Mouse (Mus musculus) intestine, postnatal 0 days (tissue): ENCODE data around the gene Mb21d2. TPM values are rescaled to one million over a fixed set of nuclear protein-coding genes. Genes with fewer than 3 reads are reported as not detected.

Experiments used
- ATAC-seq: fragments of 200-750 bp; cut with Nextera tagmentation; 2 replicates; pipeline ENCODE4 v1.8.0; 2017; ENCODE audit warnings: mild to moderate bottlenecking, moderate TSS enrichment, moderate library complexity
- H3K27ac ChIP-seq: fragments of 300-500 bp; sonication (generic); 2 replicates; pipeline ENCODE4 v1.5.1; 2014; ENCODE audit warnings: mild to moderate bottlenecking, low read depth, low read length, moderate library complexity
- H3K27me3 ChIP-seq: fragments of 300-500 bp; sonication (generic); replicated peaks from 2 replicates; pipeline ENCODE4 v1.6.1; 2014; ENCODE audit warnings: low read length, mixed read lengths; ENCODE audit not compliant: control insufficient read depth, insufficient read depth
- H3K36me3 ChIP-seq: fragments of 300-500 bp; sonication (generic); 2 replicates; pipeline ENCODE4 v1.6.1; 2014; ENCODE audit warnings: mild to moderate bottlenecking, moderate library complexity; ENCODE audit not compliant: control insufficient read depth, insufficient read depth
- H3K4me1 ChIP-seq: fragments of 300-500 bp; sonication (generic); replicated peaks from 2 replicates; pipeline ENCODE4 v1.6.1; 2014; ENCODE audit warnings: antibody characterized with exemption, low read length, mixed read lengths; ENCODE audit not compliant: control insufficient read depth, insufficient read depth
- H3K4me2 ChIP-seq: fragments of 300-500 bp; sonication (generic); replicated peaks from 2 replicates; pipeline ENCODE4 v1.6.1; 2014; ENCODE audit warnings: low read depth, mild to moderate bottlenecking, moderate library complexity
- H3K4me3 ChIP-seq: fragments of 300-500 bp; sonication (generic); 2 replicates; pipeline ENCODE4 v1.5.1; 2014; ENCODE audit warnings: low read depth, low read length
- H3K9ac ChIP-seq: fragments of 300-500 bp; sonication (generic); 2 replicates; pipeline ENCODE4 v1.6.1; 2014; ENCODE audit warnings: mild to moderate bottlenecking, low read depth, low read length
- H3K9me3 ChIP-seq: fragments of 300-500 bp; sonication (generic); 2 replicates; pipeline ENCODE4 v1.6.1; 2016; ENCODE audit warnings: mixed run types; ENCODE audit not compliant: control insufficient read depth
- CTCF ChIP-seq: sonication (generic); IDR thresholded peaks from 2 replicates; pipeline ENCODE4 v1.5.1; 2016; ENCODE audit warnings: low read depth, mild to moderate bottlenecking, control low read depth, antibody characterized with exemption, moderate library complexity
- WGBS: fragments of 180-500 bp; shearing (Covaris S2); extraction: QIAGEN DNeasy Blood & Tissue Kit; methylation state at CpG from one replicate; pipeline ENCODE4 v1.1.7; 2014; 5-methylcytosine and 5-hydroxymethylcytosine counted together
- polyA plus RNA-seq: library from polyadenylated mRNA; unstranded; fragments of >200 nt; fragmentation: Nextera tagmentation; extraction: Ambion mirVana; gene quantifications from 2 replicates; pipeline ENCODE4 v1.2.1, GENCODE M21; 2015

Mb21d2 gene
- polyA plus RNA-seq, 1 experiment from 2014 or later, result 6.8 TPM

DNA sequence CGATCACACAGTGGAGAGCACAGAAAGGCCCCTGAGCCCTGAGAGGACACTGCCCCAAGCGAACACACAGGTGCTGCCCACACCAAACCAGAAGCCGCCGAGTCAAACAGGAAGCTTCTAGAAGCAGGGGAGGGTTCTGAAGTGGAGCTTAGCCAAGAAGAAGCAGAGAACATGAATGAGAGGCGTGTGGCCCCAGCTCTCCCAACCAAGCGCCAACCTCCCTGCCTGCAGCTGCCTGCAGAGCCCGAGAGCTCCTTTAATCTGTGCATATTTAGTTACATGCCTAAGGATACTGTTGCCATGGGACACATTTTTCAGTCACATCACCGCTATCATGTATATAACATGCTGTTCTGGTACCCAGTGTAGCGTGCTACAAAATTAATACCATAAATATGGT, 58.6 kb downstream of the Mb21d2 start:
- H3K4me3 ChIP-seq, result no peak overlapping the region
- no peaks in the 10 kb centered on the region for H3K27me3 ChIP-seq
- H3K27ac ChIP-seq, result no peak overlapping the region
- H3K4me1 ChIP-seq, result peaks cover 6% of the 10 kb centered on the region; the same call in 1 of the 2 replicates
- no peak overlapping the region for H3K9ac ChIP-seq
- WGBS, result 72% methylated on average over 9 of the region's 9 CpGs
- no peak overlapping the region for H3K4me2 ChIP-seq
- ATAC-seq, result no peak
- H3K36me3 ChIP-seq, result no peaks in the 10 kb centered on the region
- no peaks in the 10 kb centered on the region for H3K9me3 ChIP-seq
- TF ChIP-seq CTCF, result no peak

DNA sequence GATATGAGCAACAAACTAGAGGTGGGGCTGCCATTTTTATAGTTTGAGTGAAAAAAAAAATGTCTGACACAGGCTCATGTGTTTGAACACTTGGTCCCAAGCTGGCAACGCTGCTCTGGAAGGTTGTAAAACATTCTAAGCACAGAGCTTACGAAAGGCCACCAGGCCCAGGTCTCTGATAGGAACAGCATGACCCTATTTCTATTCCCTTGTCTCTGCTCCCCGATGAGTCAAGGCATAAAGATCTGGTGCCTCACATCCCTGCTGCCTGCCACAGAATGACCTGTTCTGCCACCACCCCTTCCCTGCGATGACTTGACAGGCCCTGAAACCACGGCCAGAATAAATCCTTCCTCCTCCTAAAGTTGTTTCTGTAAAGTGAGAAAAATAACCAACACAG, 59.0 kb downstream of the Mb21d2 start:
- TF ChIP-seq CTCF, result no peak
- Histone ChIP-seq H3K9me3 (no peaks in the 10 kb centered on the region), H3K4me3 (no peak overlapping the region), H3K4me2 (no peak overlapping the region), H3K27me3 (no peaks in the 10 kb centered on the region), H3K9ac (no peak overlapping the region), H3K4me1 (peaks cover 6% of the 10 kb centered on the region; the same call in 1 of the 2 replicates), H3K27ac (no peak overlapping the region), H3K36me3 (no peaks in the 10 kb centered on the region)
- WGBS, result 55% methylated on average over 5 of the region's 5 CpGs
- ATAC-seq, result no peak

DNA sequence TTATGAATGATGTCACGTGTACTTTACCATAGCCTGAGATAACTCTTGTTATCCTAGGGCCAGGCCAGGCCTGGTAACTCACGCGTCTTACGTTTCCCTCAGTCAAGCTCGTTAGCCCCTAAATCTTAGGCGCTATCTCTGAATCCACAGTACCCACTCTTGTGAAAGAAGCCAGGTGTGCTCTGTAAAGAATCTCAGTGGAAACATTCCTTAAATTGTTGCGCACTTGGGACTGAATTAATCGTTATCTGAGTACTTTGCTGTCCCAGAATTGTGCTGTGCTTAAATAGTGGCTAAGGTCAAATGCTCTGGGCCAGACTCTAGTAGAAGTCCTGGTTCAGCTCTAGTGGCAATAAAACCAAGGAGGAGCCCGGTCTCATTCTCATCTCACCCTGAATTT, 60.6 kb downstream of the Mb21d2 start:
- H3K9me3 ChIP-seq, result no peaks in the 10 kb centered on the region
- peak; percentile 31; the same call in 1 of the 2 replicates for ATAC-seq
- TF ChIP-seq CTCF, result no peak

DNA sequence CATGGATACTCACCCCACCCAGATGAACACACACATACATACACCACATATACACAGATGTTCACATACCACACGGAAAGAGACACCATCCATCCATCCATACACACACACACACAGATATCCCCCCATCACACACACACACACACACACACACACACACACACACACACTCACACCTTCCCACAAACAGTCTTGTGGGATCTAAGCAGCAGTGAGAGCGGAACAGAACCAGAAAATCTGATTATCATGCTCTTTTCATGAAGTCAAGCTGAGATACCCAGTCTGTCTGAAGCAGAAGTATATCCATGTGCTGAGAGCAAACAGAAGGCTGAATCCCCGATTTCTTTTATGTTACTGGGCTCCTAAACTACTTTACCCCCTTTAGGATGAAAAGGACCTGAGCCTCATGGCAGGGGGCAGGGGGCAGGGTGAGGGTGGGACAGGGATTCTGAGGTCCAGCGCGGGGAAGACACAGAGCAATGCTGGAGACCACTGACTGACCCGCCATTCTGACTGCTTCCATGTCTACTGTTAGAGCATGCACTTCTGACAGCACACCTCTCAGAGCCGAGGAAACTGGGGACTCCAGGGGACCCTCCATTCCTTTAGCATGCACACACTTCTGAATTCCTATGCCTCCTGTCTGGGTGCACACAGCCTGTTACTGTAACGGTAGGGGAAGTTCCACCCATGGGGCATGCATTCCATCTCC, 62.7 kb downstream of the Mb21d2 start:
- H3K9ac ChIP-seq, result no peak overlapping the region
- no peaks in the 10 kb centered on the region for H3K9me3 ChIP-seq
- 78% methylated on average over 8 of the region's 8 CpGs for WGBS
- H3K4me3 ChIP-seq, result no peak overlapping the region
- H3K27me3 ChIP-seq, result no peaks in the 10 kb centered on the region
- peaks cover 14% of the 10 kb centered on the region; the same call in 1 of the 2 replicates for H3K4me1 ChIP-seq
- H3K36me3 ChIP-seq, result no peaks in the 10 kb centered on the region
- H3K27ac ChIP-seq, result no peak overlapping the region
- no peak for ATAC-seq
- H3K4me2 ChIP-seq, result no peak overlapping the region
- TF ChIP-seq CTCF, result no peak

More for the DNA sequence above, 60.6 kb downstream of the Mb21d2 start:
- H3K27ac ChIP-seq, result no peak overlapping the region
- 48% methylated on average over 9 of the region's 9 CpGs for WGBS
- H3K36me3 ChIP-seq, result no peaks in the 10 kb centered on the region
- no peak overlapping the region for H3K4me3 ChIP-seq
- no peak overlapping the region for H3K4me2 ChIP-seq
- H3K4me1 ChIP-seq, result peaks cover 14% of the 10 kb centered on the region; the same call in 1 of the 2 replicates
- no peak overlapping the region for H3K9ac ChIP-seq
- H3K27me3 ChIP-seq, result no peaks in the 10 kb centered on the region

DNA sequence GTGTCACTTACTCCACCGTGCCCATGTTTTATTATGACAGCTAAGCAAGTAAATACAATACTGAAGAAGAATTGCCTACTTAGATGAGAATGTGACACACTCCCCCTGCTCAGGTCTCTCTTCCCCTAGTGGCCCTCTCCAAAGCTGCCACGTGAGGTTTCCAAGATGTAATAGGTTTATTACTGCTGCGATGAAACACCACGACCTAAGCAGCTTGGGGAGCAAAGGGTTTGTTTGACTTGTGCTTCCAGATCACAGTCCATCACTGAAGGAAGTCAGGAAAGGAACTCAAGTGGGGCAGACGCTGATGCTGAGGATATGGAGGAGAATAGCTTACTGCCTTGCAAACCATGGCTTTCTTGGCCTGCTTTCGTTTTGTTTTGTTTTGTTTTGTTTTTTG, 65.9 kb downstream of the Mb21d2 start:
- TF ChIP-seq CTCF, result peak; percentile 40
- no peaks in the 10 kb centered on the region for H3K36me3 ChIP-seq
- no peaks in the 10 kb centered on the region for H3K27me3 ChIP-seq
- H3K9ac ChIP-seq, result no peak overlapping the region
- H3K4me1 ChIP-seq, result peaks cover 11% of the 10 kb centered on the region; the same call in 1 of the 2 replicates
- H3K4me2 ChIP-seq, result no peak overlapping the region
- H3K27ac ChIP-seq, result no peak overlapping the region
- 22% methylated on average over 6 of the region's 6 CpGs for WGBS
- H3K9me3 ChIP-seq, result no peaks in the 10 kb centered on the region
- H3K4me3 ChIP-seq, result no peak overlapping the region
- peak; percentile 91 for ATAC-seq

DNA sequence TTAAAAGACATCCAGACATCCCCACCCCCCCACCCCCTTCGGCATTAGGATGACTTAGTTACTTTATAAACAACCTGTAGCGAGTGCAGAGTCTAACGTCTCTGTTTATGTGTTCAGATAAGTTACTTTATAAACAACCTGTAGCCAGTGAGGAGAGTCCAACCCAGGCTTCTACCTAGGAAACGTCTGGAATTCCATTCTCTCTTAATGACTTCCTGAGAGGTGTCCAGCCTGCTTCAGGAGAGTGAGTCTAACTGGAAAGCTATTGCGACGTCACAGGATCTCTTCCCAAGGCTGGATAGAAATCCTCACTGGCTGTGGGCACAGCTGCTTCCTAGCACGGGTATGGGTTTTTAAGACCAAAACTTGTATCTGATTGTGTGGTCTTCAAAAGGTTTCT, 67.4 kb downstream of the Mb21d2 start:
- H3K4me1 ChIP-seq, result peaks cover 7% of the 10 kb centered on the region; the same call in 1 of the 2 replicates
- H3K9ac ChIP-seq, result no peak overlapping the region
- 34% methylated on average over 7 of the region's 7 CpGs for WGBS
- TF ChIP-seq CTCF, result no peak
- H3K36me3 ChIP-seq, result no peaks in the 10 kb centered on the region
- H3K9me3 ChIP-seq, result no peaks in the 10 kb centered on the region
- no peak overlapping the region for H3K27ac ChIP-seq
- no peak for ATAC-seq
- H3K27me3 ChIP-seq, result no peaks in the 10 kb centered on the region
- no peak overlapping the region; the same call in 1 of the 2 replicates for H3K4me2 ChIP-seq
- H3K4me3 ChIP-seq, result no peak overlapping the region
